Mouse (Mus musculus): Measurements from ENCODE around the gene Btn2a2. TPM values are rescaled to one million over a fixed set of nuclear protein-coding genes. Genes with fewer than 3 reads are reported as not detected.

Btn2a2 gene
- polyA plus RNA-seq, 1 experiment from 2014 or later = 0.34 TPM

DNA sequence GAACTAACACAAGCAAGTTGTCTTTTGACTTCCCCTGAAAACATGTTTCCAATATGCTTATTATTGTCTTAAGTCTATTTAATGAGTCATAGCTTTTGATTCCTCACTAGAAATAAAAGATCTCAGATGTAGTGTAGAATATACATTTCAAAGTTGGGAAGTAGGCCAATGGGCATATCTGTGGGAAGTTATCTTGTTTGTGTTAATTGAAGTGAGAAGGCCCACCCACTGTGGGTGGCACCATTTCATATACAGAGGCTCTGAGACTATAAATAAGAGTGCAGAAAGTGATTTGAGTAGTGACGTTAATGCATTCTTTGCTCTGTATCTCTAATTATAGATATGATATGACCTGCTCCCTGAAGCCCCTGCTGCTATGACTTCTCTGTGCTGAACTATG lies 2.2 kb upstream of the Btn2a2 start:
- Histone ChIP-seq H3K4me2 (no peak overlapping the region), H3K27ac (ENCODE audit: low read depth, low read length) (no peak overlapping the region), H3K4me1 (ENCODE audit: control insufficient read depth, insufficient read depth, low read length) (peaks cover 10% of the 10 kb centered on the region), H3K36me3 (ENCODE audit: control insufficient read depth, insufficient read depth, low read length) (no peaks in the 10 kb centered on the region), H3K9me3 (ENCODE audit: control insufficient read depth, low read length) (no peaks in the 10 kb centered on the region), H3K4me3 (ENCODE audit: low read depth, low read length) (no peak overlapping the region), H3K27me3 (ENCODE audit: control insufficient read depth, insufficient read depth, low read length) (no peaks in the 10 kb centered on the region), H3K9ac (ENCODE audit: low read length) (no peak overlapping the region)
- 83% methylated on average over 1 of the region's 1 CpGs for WGBS
- DNase-seq (ENCODE audit: low spot score, missing footprints) = no peak
- no peak for ATAC-seq (ENCODE audit: low FRiP score)

DNA sequence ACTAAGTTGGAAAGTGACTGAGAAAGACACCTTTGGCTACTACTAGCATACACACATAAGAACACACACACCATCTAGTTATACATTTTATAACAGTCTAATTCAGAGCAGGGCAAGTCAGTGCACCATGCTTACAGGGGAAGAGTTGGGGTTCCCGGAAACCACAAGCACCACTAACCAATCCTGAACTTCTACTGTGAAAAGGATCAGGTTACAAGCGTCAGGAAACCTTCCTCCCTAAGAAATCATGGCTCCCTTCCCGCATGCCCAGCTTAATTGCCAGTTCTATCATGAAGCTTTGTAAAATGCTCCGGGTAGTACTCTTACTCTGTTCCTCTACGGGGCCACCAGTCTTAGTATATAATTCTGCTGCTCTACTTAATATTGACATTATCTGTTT lies 3.4 kb downstream of the Btn2a2 start:
- ATAC-seq (ENCODE audit: low FRiP score) (no peak), DNase-seq (ENCODE audit: low spot score, missing footprints) (no peak)
- no peak overlapping the region for H3K4me2 ChIP-seq
- H3K27me3 ChIP-seq (ENCODE audit: control insufficient read depth, insufficient read depth, low read length) = no peaks in the 10 kb centered on the region
- no peaks in the 10 kb centered on the region for H3K9me3 ChIP-seq (ENCODE audit: control insufficient read depth, low read length)
- H3K36me3 ChIP-seq (ENCODE audit: control insufficient read depth, insufficient read depth, low read length) = no peaks in the 10 kb centered on the region
- 0 out of 2 replicates have a peak, but pooled peaks cover 3% of the 10 kb centered on the region for H3K4me1 ChIP-seq (ENCODE audit: control insufficient read depth, insufficient read depth, low read length)
- 50% methylated on average over 5 of the region's 5 CpGs for WGBS
- no peak overlapping the region for H3K4me3 ChIP-seq (ENCODE audit: low read depth, low read length)
- H3K9ac ChIP-seq (ENCODE audit: low read length) = no peak overlapping the region
- H3K27ac ChIP-seq (ENCODE audit: low read depth, low read length) = no peak overlapping the region

DNA sequence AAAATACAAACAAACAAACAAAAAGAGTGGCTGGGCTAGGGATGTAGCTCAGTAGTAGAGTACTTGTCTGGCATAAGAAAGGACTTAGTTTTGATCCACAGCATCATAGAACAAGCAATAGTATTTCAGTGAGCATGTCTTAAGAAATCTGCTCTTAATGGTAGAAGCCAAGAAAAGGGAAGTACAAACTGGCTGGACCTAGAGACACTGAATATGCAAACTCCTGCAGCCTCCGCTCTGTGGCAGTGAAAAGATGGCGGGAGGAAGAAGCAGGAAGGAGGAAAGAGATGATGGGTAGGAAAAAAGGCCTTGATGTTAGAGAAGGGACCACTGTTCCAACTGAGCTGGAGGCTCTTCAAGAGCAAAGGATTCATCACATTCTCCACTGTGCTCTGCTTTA lies 5.5 kb downstream of the Btn2a2 start:
- no peak overlapping the region for H3K4me2 ChIP-seq
- H3K27ac ChIP-seq (ENCODE audit: low read depth, low read length) = no peak overlapping the region
- no peak overlapping the region for H3K9ac ChIP-seq (ENCODE audit: low read length)
- no peak overlapping the region for H3K4me3 ChIP-seq (ENCODE audit: low read depth, low read length)
- no peak for ATAC-seq (ENCODE audit: low FRiP score)
- no peaks in the 10 kb centered on the region for H3K36me3 ChIP-seq (ENCODE audit: control insufficient read depth, insufficient read depth, low read length)
- H3K9me3 ChIP-seq (ENCODE audit: control insufficient read depth, low read length) = no peaks in the 10 kb centered on the region
- 89% methylated on average over 2 of the region's 2 CpGs for WGBS
- no peaks in the 10 kb centered on the region for H3K27me3 ChIP-seq (ENCODE audit: control insufficient read depth, insufficient read depth, low read length)
- no peak for DNase-seq (ENCODE audit: low spot score, missing footprints)
- no peaks in the 10 kb centered on the region for H3K4me1 ChIP-seq (ENCODE audit: control insufficient read depth, insufficient read depth, low read length)

DNA sequence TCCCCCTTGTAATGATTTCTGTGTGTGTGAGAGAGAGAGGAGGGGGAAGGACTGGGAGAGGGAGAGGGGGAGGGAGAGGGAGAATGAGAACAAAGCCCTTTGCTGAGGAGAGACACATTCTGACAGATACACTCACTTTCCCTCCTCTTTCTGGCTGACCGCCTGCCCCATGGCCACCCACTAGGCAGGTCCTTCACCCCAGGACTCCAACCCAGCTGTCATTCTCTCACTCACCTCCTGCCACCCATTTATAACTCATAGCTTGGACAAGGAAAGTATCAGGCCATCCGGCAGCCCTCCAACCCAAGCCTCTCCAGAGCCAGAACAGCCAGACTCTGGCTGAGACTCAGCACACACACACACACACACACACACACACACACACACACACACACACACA lies 13.0 kb downstream of the Btn2a2 start:
- H3K9me3 ChIP-seq (ENCODE audit: control insufficient read depth, low read length) = no peaks in the 10 kb centered on the region
- H3K4me3 ChIP-seq (ENCODE audit: low read depth, low read length) = no peak overlapping the region
- WGBS = 8% methylated on average over 2 of the region's 2 CpGs
- H3K36me3 ChIP-seq (ENCODE audit: control insufficient read depth, insufficient read depth, low read length) = no peaks in the 10 kb centered on the region
- ATAC-seq (ENCODE audit: low FRiP score) (peak; percentile 65), DNase-seq (ENCODE audit: low spot score, missing footprints) (peak; percentile 87)
- H3K4me2 ChIP-seq = no peak overlapping the region
- H3K27me3 ChIP-seq (ENCODE audit: control insufficient read depth, insufficient read depth, low read length) = no peaks in the 10 kb centered on the region
- H3K4me1 ChIP-seq (ENCODE audit: control insufficient read depth, insufficient read depth, low read length) = peaks cover 2% of the 10 kb centered on the region; the same call in 1 of the 2 replicates
- H3K27ac ChIP-seq (ENCODE audit: low read depth, low read length) = no peak overlapping the region
- H3K9ac ChIP-seq (ENCODE audit: low read length) = peak overlapping the region; percentile 27; the same call in 1 of the 2 replicates

DNA sequence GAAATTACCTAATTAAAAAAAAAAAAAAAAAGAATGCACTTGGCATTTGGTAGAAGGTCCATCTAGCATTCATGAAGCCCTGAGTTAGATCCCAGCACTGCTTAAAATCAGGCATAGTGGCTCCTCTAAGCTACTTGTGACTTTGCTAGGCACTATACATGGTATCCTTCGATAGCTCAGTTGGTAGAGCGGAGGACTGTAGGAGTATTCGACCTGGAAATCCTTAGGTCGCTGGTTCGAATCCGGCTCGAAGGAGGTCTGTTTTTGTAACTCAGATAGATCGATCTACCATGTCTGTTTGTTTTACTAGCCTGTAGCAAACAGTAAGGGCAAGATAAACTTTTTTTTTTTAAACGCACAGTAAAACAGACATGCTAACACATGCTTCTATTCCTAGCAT lies 21.7 kb downstream of the Btn2a2 start:
- H3K9ac ChIP-seq (ENCODE audit: low read length) = no peak overlapping the region
- WGBS = under 1% methylated on average over 9 of the region's 9 CpGs
- ATAC-seq (ENCODE audit: low FRiP score) = peak; percentile 71

DNA sequence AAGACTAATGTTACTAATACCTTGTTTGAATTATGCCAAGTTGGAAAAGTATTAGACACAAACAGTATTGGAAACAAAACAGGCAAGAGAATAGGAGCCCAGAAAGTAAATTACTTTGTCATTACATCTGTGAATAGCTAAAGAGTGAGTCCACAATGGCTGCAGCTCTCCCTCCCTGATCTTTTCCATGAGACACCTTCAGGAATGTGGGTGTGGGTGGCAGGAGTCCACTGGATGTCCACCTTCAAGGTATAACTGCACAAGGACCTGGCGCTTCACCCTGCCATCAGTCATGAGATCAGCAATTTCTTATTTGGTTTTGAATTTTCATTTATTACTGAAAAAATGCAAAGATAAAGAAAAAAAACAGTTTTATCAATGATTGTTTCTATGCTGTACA lies 22.4 kb downstream of the Btn2a2 start:
- ATAC-seq (ENCODE audit: low FRiP score) (no peak), DNase-seq (ENCODE audit: low spot score, missing footprints) (peak; percentile 88)
- H3K27ac ChIP-seq (ENCODE audit: low read depth, low read length) = no peak overlapping the region
- H3K9me3 ChIP-seq (ENCODE audit: control insufficient read depth, low read length) = no peaks in the 10 kb centered on the region
- H3K36me3 ChIP-seq (ENCODE audit: control insufficient read depth, insufficient read depth, low read length) = no peaks in the 10 kb centered on the region
- H3K4me2 ChIP-seq = peak overlapping the region; percentile 78; the same call in 1 of the 2 replicates
- 47% methylated on average over 1 of the region's 1 CpGs for WGBS
- H3K9ac ChIP-seq (ENCODE audit: low read length) = no peak overlapping the region
- peaks cover 7% of the 10 kb centered on the region; the same call in 1 of the 2 replicates for H3K4me1 ChIP-seq (ENCODE audit: control insufficient read depth, insufficient read depth, low read length)
- no peak overlapping the region for H3K4me3 ChIP-seq (ENCODE audit: low read depth, low read length)
- peaks cover 3% of the 10 kb centered on the region; the same call in 1 of the 2 replicates for H3K27me3 ChIP-seq (ENCODE audit: control insufficient read depth, insufficient read depth, low read length)

More for the DNA sequence above, 21.7 kb downstream of the Btn2a2 start:
- H3K9me3 ChIP-seq (ENCODE audit: control insufficient read depth, low read length) = no peaks in the 10 kb centered on the region
- H3K4me2 ChIP-seq = no peak overlapping the region
- peak; percentile 99 for DNase-seq (ENCODE audit: low spot score, missing footprints)
- H3K4me3 ChIP-seq (ENCODE audit: low read depth, low read length) = no peak overlapping the region
- H3K27ac ChIP-seq (ENCODE audit: low read depth, low read length) = no peak overlapping the region
- no peaks in the 10 kb centered on the region for H3K36me3 ChIP-seq (ENCODE audit: control insufficient read depth, insufficient read depth, low read length)
- peaks cover 3% of the 10 kb centered on the region; the same call in 1 of the 2 replicates for H3K27me3 ChIP-seq (ENCODE audit: control insufficient read depth, insufficient read depth, low read length)
- H3K4me1 ChIP-seq (ENCODE audit: control insufficient read depth, insufficient read depth, low read length) = peaks cover 7% of the 10 kb centered on the region; the same call in 1 of the 2 replicates

DNA sequence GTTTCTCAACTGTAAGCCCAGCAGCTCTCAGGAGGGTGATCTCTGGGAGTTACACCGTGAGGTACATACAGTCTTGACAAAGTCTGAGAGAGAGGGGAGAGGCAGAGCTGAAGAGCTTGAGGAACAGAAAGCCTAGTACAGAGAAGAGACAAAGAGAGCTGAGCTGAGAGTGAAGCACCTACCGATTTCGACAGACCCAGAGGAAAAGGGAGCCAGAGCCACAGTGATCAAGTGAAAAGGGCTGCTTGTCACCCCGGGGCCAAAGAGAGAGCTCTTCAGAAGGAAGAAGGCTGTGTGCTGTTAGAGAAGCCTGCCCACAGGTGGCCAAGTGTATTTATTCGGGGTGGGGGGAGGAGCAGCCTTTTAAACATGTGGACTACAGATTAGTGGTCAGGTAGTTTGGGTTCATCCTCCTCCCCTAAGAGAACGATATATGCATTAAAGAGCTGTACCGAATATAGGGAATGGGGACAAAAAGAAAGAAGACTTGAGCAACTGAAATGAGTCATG lies 23.0 kb downstream of the Btn2a2 start, which contains the start of gene Btn1a1:
Btn1a1 (minus strand) TSS at position 302 of the 510 bp plus-strand sequence.
- WGBS = 5% methylated on average over 7 of the region's 7 CpGs
- DNase-seq (ENCODE audit: low spot score, missing footprints) = peak; percentile 92
- Histone ChIP-seq H3K4me1 (ENCODE audit: control insufficient read depth, insufficient read depth, low read length) (peaks cover 7% of the 10 kb centered on the region; the same call in 1 of the 2 replicates), H3K9me3 (ENCODE audit: control insufficient read depth, low read length) (no peaks in the 10 kb centered on the region), H3K4me2 (peak within 1 kb of the TSS; percentile 78), H3K27me3 (ENCODE audit: control insufficient read depth, insufficient read depth, low read length) (peaks cover 3% of the 10 kb centered on the region; the same call in 1 of the 2 replicates), H3K36me3 (ENCODE audit: control insufficient read depth, insufficient read depth, low read length) (no peaks in the 10 kb centered on the region), H3K9ac (ENCODE audit: low read length) (peak within 1 kb of the TSS; percentile 57), H3K4me3 (ENCODE audit: low read depth, low read length) (peak within 1 kb of the TSS; percentile 50), H3K27ac (ENCODE audit: low read depth, low read length) (no peak within 1 kb of the TSS)
- no peak for ATAC-seq (ENCODE audit: low FRiP score)

DNA sequence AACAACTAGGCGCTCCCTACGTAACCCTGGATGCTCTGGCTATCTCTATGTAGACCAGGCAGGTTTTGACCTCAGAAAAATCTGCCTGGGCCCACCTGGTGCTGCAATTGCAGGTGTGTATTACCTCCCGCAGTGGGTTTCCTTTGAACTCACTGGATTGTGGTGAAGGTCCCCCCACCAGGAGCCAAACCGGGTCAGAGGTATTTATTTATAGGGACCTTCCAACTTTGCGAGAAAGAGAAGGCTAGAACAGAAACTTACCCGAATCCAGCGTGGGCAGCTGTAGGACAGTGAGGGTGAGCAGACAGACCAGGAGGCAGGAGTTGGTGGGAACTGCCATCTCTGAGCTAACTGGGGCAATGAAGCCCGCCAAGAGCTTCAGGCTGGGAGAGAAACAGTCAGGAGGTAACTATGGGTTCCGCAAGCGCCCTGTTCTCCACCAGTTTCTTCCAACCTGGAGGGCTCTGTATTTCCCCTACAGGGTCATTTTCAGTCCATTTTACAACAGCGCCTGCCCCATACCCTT lies 23.8 kb downstream of the Btn2a2 start:
- Histone ChIP-seq H3K27ac (ENCODE audit: low read depth, low read length) (no peak overlapping the region), H3K9me3 (ENCODE audit: control insufficient read depth, low read length) (no peaks in the 10 kb centered on the region), H3K9ac (ENCODE audit: low read length) (peak overlapping the region; percentile 57), H3K4me2 (peak overlapping the region; percentile 78), H3K27me3 (ENCODE audit: control insufficient read depth, insufficient read depth, low read length) (peaks cover 3% of the 10 kb centered on the region; the same call in 1 of the 2 replicates), H3K36me3 (ENCODE audit: control insufficient read depth, insufficient read depth, low read length) (no peaks in the 10 kb centered on the region), H3K4me3 (ENCODE audit: low read depth, low read length) (peak overlapping the region; percentile 50), H3K4me1 (ENCODE audit: control insufficient read depth, insufficient read depth, low read length) (peaks cover 7% of the 10 kb centered on the region; the same call in 1 of the 2 replicates)
- DNase-seq (ENCODE audit: low spot score, missing footprints) (peak; percentile 90), ATAC-seq (ENCODE audit: low FRiP score) (0 out of 2 replicates have a peak, but pooled peaks have one; percentile 4)
- WGBS = 2% methylated on average over 11 of the region's 11 CpGs

DNA sequence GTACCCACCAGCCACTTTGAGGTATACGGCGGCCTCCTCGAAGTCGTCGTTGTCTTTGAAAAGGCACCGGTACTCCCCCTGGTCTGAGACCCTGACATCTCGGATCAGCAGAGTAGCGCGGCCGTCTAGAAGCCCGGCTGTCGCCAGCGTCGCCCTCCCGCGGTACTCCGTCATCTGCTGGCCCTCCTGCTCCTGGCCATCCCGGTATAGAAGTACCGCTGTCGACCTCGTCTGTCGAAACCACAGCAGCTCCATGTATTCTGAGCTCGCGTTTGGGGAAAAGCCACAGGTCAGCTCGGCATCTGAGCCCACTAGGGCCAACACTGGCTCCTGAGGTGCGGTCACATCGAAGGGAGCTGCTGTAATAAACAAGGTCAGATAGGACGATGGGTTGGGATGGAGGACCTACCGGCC lies 24.4 kb downstream of the Btn2a2 start:
- WGBS = under 1% methylated on average over 29 of the region's 29 CpGs
- Histone ChIP-seq H3K4me3 (ENCODE audit: low read depth, low read length) (peak overlapping the region; percentile 50), H3K9me3 (ENCODE audit: control insufficient read depth, low read length) (no peaks in the 10 kb centered on the region), H3K36me3 (ENCODE audit: control insufficient read depth, insufficient read depth, low read length) (no peaks in the 10 kb centered on the region), H3K27me3 (ENCODE audit: control insufficient read depth, insufficient read depth, low read length) (peaks cover 3% of the 10 kb centered on the region), H3K4me1 (ENCODE audit: control insufficient read depth, insufficient read depth, low read length) (peaks cover 7% of the 10 kb centered on the region; the same call in 1 of the 2 replicates), H3K27ac (ENCODE audit: low read depth, low read length) (no peak overlapping the region), H3K4me2 (peak overlapping the region; percentile 78), H3K9ac (ENCODE audit: low read length) (peak overlapping the region; percentile 57)
- ATAC-seq (ENCODE audit: low FRiP score) = peak; percentile 54
- DNase-seq (ENCODE audit: low spot score, missing footprints) = no peak

All from midbrain, embryonic 11.5 days (tissue).